Mouse (Mus musculus) ES-CJ7 (cell line): ENCODE results near the gene Olfr1054.
"Not testable (repeated sequence)": the region's sequence is repeated elsewhere in the genome, so short reads cannot be mapped to it uniquely, and the experiment has no call there.

Experiments
- DNase-seq: peaks from one replicate; pipeline ENCODE4 v3.0.0; 2011; ENCODE audit warnings: low read depth, low spot score

Olfr1054 gene

GRCm38 (mm10) chr2:86335333-86335732 lies at the start of gene Olfr1054:
Olfr1054 (minus strand) TSS chr2:86335433.
- DNase-seq: no peak

- no peak for DNase-seq
Observed at GRCm38 (mm10) chr2:86378293-86378692, 43.1 kb upstream of the Olfr1054 start, which contains the start of gene Olfr1057. Olfr1057 (minus strand) TSS chr2:86378393.

GRCm38 (mm10) chr2:86366342-86366741 lies 31.1 kb upstream of the Olfr1054 start:
- peak; percentile 64 for DNase-seq

- no peak for DNase-seq
Observed at GRCm38 (mm10) chr2:86362369-86362768, 27.1 kb upstream of the Olfr1054 start, which contains the start of gene Olfr1056. Olfr1056 (minus strand) TSS chr2:86362469.

GRCm38 (mm10) chr2:86351751-86352150 lies 16.5 kb upstream of the Olfr1054 start:
- DNase-seq: not testable (repeated sequence)

- DNase-seq: no peak
Observed at GRCm38 (mm10) chr2:86350184-86350583, 15.0 kb upstream of the Olfr1054 start, which contains the start of gene Olfr1055. Olfr1055 (minus strand) TSS chr2:86350284.

GRCm38 (mm10) chr2:86315184-86315583 lies 20.0 kb downstream of the Olfr1054 start, which contains the start of gene Olfr1053:
Olfr1053 (minus strand) TSS chr2:86315284.
- no peak for DNase-seq

- DNase-seq: no peak
Observed at GRCm38 (mm10) chr2:86292155-86292554, 43.1 kb downstream of the Olfr1054 start, which contains the start of gene Olfr1052. Olfr1052 (plus strand) TSS chr2:86292455.
